Mouse (Mus musculus) ovary, postnatal 14 days (tissue): Measurements from ENCODE around the gene Flt3l.
A peak's percentile ranks its signal among the peaks of the same experiment; 100 is the strongest.
"Not testable (repeated sequence)": the region's sequence is repeated elsewhere in the genome, so short reads cannot be mapped to it uniquely, and the experiment has no call there.

Experiments
- DNase-seq: peaks from one replicate; pipeline ENCODE4 v3.0.0; 2022; ENCODE audit warnings: low spot score

The Flt3l gene

GRCm38 (mm10) chr7:45141914-45142313, 5.7 kb upstream of the Flt3l start:
- no peak for DNase-seq

GRCm38 (mm10) chr7:45141319-45141718, 5.1 kb upstream of the Flt3l start:
- DNase-seq, result no peak

DNA sequence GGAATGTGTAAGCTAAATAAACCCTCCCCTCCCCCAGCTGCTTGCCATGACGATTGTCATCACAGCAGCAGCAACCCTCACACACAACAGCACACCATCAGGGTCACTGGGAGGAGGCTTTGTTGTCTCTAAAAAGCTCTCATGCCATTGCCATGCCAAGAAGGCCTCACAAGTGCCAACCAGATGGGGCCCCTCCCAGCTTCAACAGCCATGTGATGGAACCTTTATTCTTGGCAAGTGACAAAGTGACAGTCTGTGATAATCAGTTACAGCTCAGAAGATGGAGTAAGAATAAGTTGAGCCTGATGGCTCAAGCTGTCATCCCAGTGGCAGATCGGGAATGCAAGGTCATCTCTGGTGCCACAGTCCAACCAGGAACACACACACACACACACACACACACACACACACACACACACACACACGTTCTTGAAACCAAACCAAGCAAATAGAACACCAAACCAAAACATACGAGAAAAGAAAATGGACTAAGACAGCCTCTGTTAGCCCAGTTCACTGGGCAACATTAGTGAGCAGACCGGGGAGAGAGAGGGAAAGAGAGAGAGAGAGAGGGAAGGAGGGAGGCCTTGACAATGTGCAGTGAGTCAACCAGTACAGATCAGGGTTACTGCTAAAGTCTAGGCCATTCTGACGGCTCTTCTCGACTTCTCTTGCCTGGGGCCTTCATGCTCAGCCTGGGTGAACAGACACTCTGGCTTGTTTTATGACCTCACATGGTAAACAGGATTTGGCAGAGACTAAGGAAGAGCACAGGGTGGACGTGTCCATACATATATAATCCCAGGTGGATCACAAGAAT, 3.9 kb upstream of the Flt3l start:
- no peak for DNase-seq

DNA sequence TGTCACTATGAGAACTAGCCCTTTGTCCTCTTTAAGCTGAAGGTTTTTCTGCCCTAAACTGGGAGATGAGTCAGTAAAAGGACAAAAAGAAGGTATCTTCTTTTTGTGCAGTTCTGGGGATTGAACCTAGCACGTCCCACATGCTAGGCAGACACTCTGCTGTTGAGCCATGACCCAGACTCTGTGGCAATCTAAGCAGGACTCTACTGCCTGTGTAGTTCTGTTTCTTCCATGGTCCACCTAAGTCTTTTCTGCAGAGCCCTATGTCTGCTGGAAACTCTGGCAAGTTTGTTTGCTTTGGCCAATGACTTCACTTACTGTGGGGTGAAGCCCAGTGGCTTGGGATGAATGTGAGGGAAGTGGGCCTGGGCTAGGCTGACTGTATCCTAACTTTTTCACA, 2.2 kb upstream of the Flt3l start:
- DNase-seq, result no peak

DNA sequence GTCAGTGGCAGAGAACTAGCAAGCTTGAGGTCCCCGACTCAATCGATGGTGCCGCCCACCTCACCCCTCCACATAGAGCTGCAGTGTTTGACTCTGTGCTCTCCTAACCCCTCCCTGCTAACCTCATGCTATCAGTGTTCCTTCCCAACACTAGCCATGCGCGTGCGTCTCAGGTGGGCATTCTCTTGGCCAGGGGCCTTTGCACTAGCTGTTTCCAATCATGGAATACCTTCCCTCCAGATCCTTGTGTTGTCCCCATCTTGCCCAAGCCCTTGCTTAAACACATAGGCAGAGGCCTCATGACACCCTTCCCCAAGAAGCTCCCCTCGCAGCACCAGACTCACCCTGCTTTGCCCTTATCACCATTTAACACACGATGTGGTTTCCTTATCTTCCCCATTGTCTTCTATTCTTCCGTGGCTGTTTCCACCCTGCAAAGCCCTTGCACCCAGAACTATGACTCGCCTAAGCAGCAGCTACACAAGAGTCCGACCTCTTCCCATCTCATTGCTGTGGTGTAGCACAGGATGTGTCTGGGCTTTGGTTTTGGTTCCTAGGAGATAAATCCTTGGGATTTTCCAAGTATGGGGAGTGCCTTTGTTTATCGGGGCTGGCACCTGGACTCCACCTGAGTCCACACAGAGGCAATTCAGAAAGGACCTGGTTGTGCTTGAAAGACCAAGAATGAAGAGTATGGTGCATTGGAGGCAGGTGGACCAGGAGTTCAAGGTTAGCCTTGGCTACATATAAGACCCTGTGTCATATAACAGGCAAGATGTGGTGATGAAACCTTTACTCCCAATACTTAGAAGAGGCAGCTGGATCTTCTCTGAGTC, 1.2 kb upstream of the Flt3l start:
- no peak for DNase-seq

- DNase-seq, result no peak
Measured at GRCm38 (mm10) chr7:45135370-45135769, 862 bp downstream of the Flt3l start.

DNA sequence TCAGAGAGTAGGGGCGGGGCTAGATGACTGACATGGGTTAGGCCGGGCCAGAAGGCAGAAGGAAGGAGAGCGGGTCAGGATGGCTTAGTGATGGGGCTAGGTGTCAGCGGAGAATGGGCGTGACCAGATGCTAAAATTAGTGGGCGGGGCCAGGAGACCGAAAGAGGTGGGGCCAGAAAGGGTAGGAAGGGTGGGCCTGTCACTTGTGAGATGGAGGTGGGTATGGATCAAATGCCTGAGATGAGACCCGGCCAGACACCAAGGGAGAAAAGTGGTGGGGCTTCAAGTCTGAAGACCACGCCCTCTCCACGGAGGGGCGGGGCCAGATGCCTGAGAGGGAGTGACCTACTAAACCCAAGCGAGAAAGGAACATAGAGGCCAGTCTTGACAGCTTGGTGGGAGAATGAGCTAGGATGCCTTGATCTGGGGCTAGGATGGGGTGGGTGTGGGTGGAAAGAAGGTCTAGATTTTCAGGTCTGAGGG, 1.6 kb downstream of the Flt3l start:
- no peak for DNase-seq

DNA sequence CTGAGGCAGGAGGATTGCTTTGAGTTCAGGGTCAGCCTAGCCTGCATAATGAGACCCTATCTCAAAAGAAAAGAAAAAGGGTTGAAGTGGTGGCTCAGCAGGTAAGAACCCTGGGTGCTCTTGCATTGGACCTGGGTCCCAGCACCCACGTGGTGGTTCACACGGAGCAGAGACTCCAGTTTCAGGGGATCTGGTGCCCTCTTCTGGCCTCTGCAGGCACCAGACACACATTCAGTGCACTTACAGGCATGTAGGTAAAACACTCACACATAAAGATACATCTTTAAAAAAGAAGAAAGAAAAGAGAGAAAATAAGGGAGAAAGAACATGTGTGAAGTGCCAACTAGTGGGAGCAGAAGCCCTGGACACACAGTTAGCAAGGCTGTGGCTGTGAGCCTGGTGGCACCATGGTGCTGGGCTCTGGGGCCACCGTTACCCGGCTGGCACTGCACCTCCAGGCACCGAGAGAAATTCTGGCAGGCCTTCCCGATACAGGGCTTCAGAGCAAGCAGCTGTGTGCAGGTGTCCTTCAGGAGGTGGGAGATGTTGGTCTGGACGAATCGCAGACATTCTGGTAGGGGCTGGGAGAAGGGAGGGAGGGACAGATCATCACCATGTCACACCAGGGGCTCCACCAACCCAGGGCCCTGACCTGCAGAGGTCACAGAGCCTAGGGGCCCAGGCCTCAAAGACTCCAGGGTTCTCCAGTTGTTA, 2.6 kb downstream of the Flt3l start:
- no peak for DNase-seq

- no peak for DNase-seq
Measured at GRCm38 (mm10) chr7:45131850-45132249, 4.4 kb downstream of the Flt3l start.

GRCm38 (mm10) chr7:45129776-45130512, 6.3 kb downstream of the Flt3l start:
- DNase-seq, result no peak

GRCm38 (mm10) chr7:45129318-45129717, 6.9 kb downstream of the Flt3l start:
- DNase-seq, result no peak

DNA sequence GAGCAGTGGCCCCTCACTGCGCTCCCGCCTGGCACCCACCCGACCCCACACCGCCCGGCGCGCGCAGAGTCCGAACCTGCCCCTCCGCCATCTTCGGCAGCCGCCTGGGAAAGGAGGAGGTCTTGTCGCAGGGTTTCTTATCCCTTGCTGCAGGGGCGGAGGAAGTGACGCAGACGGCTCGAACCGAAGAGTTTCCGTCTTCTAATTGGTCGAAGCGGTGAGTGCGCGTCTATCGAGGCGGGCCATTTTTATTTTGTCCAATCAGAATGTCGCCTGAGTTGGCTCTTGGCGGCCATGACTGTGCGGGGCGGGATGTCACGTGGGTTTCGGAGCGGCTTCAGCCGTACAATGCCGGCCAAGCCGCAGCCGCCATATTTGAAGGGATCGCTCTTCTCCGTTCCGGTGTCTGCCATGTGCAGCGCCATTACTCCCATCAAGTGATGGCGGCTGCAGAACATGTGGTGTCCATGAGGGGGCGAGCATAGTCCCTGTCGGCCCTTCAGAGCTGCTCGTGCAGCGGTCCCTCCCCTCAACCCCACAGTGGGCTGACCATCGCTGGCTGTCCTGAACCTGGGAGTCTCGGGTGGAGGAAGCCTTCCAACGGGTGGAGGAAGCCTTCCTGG, 7.5 kb downstream of the Flt3l start, which contains the start of gene Rpl13a:
Rpl13a (minus strand) TSS at position 138 of the 623 bp plus-strand sequence.
- peak; percentile 96 for DNase-seq

GRCm38 (mm10) chr7:45127700-45128224, 8.5 kb downstream of the Flt3l start:
- DNase-seq, result no peak

GRCm38 (mm10) chr7:45126844-45127699, 9.2 kb downstream of the Flt3l start:
- DNase-seq, result no peak

DNA sequence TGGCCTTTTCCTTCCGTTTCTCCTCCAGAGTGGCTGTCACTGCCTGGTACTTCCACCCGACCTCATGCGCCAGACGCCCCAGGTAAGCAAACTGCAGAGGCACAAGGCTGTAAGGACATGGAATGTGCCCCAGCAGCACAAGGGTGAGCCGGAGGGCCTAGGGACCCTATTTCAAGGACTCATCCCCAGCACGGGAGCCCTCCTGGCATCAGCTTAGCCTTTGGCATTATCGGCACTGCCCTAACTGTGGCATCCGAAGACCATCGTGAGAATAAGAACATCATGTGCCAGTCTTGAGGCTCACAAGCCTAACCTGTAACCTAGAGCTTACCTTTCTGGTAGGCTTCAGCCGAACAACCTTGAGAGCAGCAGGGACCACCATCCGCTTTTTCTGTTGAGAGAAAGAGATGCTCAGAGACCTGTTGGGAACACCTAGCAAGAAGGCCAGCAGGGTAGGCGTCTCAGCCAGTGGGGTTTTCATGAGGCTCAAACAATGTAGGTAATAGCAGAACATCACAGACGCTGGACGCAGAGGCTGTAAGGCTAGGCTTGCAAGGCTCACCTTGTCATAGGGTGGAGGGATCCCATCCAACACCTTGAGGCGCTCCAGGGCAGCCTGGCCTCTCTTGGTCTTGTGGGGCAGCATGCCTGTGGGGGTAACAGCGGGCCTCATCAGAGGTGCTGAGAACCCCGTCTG, 9.9 kb downstream of the Flt3l start:
- no peak for DNase-seq

GRCm38 (mm10) chr7:45125649-45126048, 10.6 kb downstream of the Flt3l start:
- DNase-seq, result not testable (repeated sequence)

DNA sequence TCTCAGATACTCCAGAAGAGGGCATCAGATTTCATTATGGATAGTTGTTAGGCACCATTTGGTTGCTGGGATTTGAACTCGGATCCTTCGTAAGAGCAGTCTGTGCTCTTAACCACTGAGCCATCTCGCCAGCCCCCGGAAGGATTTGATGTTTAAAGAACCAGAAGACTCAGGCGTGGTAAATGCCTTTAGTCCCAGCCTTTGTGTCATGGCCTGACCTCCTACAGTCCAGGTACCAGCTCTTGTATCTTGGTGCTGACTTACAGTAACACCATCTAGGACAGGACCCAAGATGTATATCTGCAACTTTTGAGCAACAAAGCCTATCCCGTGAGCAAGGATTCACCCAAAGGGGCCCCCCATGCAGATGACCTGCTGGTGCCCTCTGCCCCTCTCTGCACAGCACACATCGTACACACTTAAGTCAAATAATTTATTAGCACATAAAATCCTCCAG, 11.1 kb downstream of the Flt3l start:
- DNase-seq, result no peak

DNA sequence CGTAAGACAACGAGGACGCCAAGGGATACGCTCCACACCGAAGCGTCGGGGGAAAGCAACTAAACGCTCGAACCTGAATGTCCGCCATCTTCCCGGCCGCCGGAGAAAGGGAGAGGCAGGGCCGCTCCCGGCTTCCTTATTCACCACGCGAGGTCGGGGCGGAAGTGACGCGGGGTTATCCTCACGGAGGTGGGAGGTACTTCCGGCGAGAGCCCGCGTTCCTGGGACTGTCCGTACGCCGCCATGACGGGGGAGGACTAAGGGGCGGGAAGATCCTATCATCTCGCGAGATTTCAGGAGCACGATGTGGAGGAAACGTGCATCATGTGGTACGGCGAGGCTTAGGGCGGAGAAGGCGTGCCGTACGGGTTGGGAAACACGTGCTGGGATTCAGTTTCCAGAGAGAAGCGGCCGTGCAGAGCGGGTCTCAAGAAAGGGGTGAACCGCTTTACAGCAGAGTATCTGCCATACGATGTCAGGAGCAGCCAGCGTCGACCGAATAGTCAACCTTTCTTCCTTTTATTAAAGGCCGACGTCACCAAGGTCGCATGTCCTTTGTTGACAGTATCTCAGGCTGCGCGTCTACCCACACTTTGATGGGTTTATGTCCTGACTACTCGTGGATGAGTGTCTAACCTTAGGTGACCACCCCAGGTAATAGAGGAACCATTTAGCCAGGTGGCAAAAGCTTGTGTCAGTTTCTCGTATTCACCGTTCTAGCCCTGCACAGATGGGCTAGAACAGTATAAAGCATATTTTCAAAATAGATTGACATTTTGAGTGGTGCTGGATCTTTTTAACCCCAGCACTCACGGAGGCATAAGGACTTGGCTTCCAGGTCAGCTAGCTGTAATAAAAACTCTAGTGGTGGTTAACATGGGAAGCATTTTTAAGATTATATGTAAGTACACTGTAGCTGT, 11.7 kb downstream of the Flt3l start, which contains the start of gene Rps11:
Rps11 (minus strand) TSS at position 216 of the 920 bp plus-strand sequence.
- DNase-seq, result peak; percentile 97
